Mouse (Mus musculus) urinary bladder, postnatal 4 days (tissue): ENCODE data around the gene Gm17581.

ENCODE experiments used
- DNase-seq, 2 experiments: peaks; one replicate each; pipeline ENCODE4 v3.0.0; 2021 to 2022; ENCODE audit warnings: low spot score in 2 of 2

Gm17581 gene

GRCm38 (mm10) chr2:155691723-155692493 is 43.8 kb downstream of the Gm17581 start, which contains the start of gene Trpc4ap:
Trpc4ap (minus strand) TSS chr2:155692384.
- DNase-seq = peak; percentile 94 to 98

- DNase-seq = no peak
Observed at GRCm38 (mm10) chr2:155691336-155691722, 44.3 kb downstream of the Gm17581 start.

- no peak for DNase-seq
Observed at GRCm38 (mm10) chr2:155689211-155689610, 46.5 kb downstream of the Gm17581 start.

GRCm38 (mm10) chr2:155687746-155688145 is 47.9 kb downstream of the Gm17581 start:
- DNase-seq = no peak

GRCm38 (mm10) chr2:155686572-155686971 is 49.1 kb downstream of the Gm17581 start:
- DNase-seq = no peak
